Mouse (Mus musculus) stomach, postnatal 0 days (tissue): ENCODE measurements at regions not wholly inside any gene's neighbourhood (a gene's known extent, or its start where the extent isn't known, plus 50 kb on each side); places are given as distances from the start of the nearest gene placed in this dataset.

Source experiments
- CTCF ChIP-seq: IDR thresholded peaks from 2 replicates; pipeline ENCODE4 v1.5.1; 2016; ENCODE audit warnings: antibody characterized with exemption, low read depth, mild to moderate bottlenecking, moderate library complexity
- EP300 ChIP-seq: optimal IDR thresholded peaks from 2 replicates; pipeline ENCODE3; 2016; ENCODE audit warnings: antibody characterized with exemption

DNA sequence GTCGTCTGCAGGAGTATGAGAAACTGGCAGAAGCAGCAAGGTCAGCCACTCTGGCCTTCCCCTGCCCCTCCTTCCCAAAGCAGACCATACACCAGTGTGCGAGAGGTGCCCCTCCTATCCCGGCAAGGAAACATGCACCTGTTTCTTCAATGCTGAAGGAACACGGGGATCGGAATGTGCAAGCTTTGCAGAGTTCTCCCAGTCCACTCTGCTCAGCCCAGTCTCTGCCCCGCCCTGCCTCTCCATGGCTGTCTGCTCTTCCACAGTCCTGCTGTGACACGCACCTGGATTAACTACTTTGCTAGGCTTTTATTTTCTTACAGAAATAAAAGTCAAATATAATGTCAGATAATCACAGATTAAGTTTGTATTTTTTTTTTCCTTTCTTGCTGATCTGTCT lies 136.7 kb downstream of the Trim29 start:
- TF ChIP-seq EP300, result no peak
- TF ChIP-seq CTCF, result no peak
